Mouse (Mus musculus): ENCODE measurements around the gene Fbxo39. TPM values are rescaled to one million over a fixed set of nuclear protein-coding genes. Genes with fewer than 3 reads are reported as not detected.

Fbxo39 gene
- polyA plus RNA-seq, 1 experiment from 2014 or later = not detected

Other genes starting within 250 kb of the Fbxo39 start
- 0.05 and 0.13 TPM in 2 replicates for gene Pitpnm3, start 178.7 kb upstream of the Fbxo39 start, polyA plus RNA-seq (2015; fragmentation: Nextera tagmentation; extraction: Ambion mirVana)
- 0.22 and 0.29 TPM in 2 replicates for gene Gm43951, start 107.6 kb upstream of the Fbxo39 start, polyA plus RNA-seq (2015; fragmentation: Nextera tagmentation; extraction: Ambion mirVana)
- 13.5 and 16.4 TPM in 2 replicates for gene 4933427D14Rik, start 107.0 kb upstream of the Fbxo39 start, polyA plus RNA-seq (2015; fragmentation: Nextera tagmentation; extraction: Ambion mirVana)
- gene Txndc17, start 106.9 kb upstream of the Fbxo39 start, polyA plus RNA-seq (2015; fragmentation: Nextera tagmentation; extraction: Ambion mirVana) = 200 and 216 TPM in 2 replicates
- gene Med31, start 98.9 kb upstream of the Fbxo39 start, polyA plus RNA-seq (2015; fragmentation: Nextera tagmentation; extraction: Ambion mirVana) = 46.1 TPM in 2 replicates
- gene Slc13a5, start 47.2 kb upstream of the Fbxo39 start, polyA plus RNA-seq (2015; fragmentation: Nextera tagmentation; extraction: Ambion mirVana) = 0.26 and 2.0 TPM in 2 replicates
- gene Xaf1, start 12.8 kb upstream of the Fbxo39 start, polyA plus RNA-seq (2015; fragmentation: Nextera tagmentation; extraction: Ambion mirVana) = 4.3 and 6.2 TPM in 2 replicates
- gene Tekt1, start 48.0 kb downstream of the Fbxo39 start, polyA plus RNA-seq (2015; fragmentation: Nextera tagmentation; extraction: Ambion mirVana) = 5.4 and 5.6 TPM in 2 replicates
- gene Smtnl2, start 97.3 kb downstream of the Fbxo39 start, polyA plus RNA-seq (2015; fragmentation: Nextera tagmentation; extraction: Ambion mirVana) = 109 and 111 TPM in 2 replicates
- 0.87 and 0.95 TPM in 2 replicates for gene Ggt6, start 121.1 kb downstream of the Fbxo39 start, polyA plus RNA-seq (2015; fragmentation: Nextera tagmentation; extraction: Ambion mirVana)
- gene Mybbp1a, start 126.9 kb downstream of the Fbxo39 start, polyA plus RNA-seq (2015; fragmentation: Nextera tagmentation; extraction: Ambion mirVana) = 162 and 184 TPM in 2 replicates
- 2.9 and 3.4 TPM in 2 replicates for gene Spns2, start 175.5 kb downstream of the Fbxo39 start, polyA plus RNA-seq (2015; fragmentation: Nextera tagmentation; extraction: Ambion mirVana)
- gene Spns3, start 236.1 kb downstream of the Fbxo39 start, polyA plus RNA-seq (2015; fragmentation: Nextera tagmentation; extraction: Ambion mirVana) = 0.27 and 0.35 TPM in 2 replicates

All from kidney, embryonic 15.5 days (tissue).